Mouse (Mus musculus) large intestine, adult 2 months (tissue): ENCODE results near the gene Fez2. TPM values are rescaled to one million over a fixed set of nuclear protein-coding genes. Genes with fewer than 3 reads are reported as not detected.

ENCODE experiments used
- DNase-seq: peaks from one replicate; pipeline ENCODE4 v3.0.0-alpha.2; 2012; ENCODE audit warnings: low read depth, low spot score
- WGBS: fragments of 180-500 bp; shearing (Covaris S2); methylation state at CpG from one replicate; pipeline ENCODE4 v1.1.7; 2018; 5-methylcytosine and 5-hydroxymethylcytosine counted together
- polyA plus RNA-seq: library from polyadenylated mRNA; depleted of rRNA; stranded (reverse); fragments of >200 nt; gene quantifications from 2 replicates; pipeline ENCODE4 v1.2.3, GENCODE M21; 2012

The Fez2 gene
- polyA plus RNA-seq, 1 experiment: 23.5 TPM

- WGBS: 41% methylated on average over 2 of the region's 2 CpGs
These were observed 2.7 kb downstream of the Fez2 start for GRCm38 (mm10) chr17:78415255-78415654.

GRCm38 (mm10) chr17:78409900-78410299 lies 8.1 kb downstream of the Fez2 start:
- 84% methylated on average over 2 of the region's 2 CpGs for WGBS
- DNase-seq: no peak

More at GRCm38 (mm10) chr17:78415255-78415654, 2.7 kb downstream of the Fez2 start:
- DNase-seq: no peak

GRCm38 (mm10) chr17:78408386-78408785 lies 9.6 kb downstream of the Fez2 start:
- DNase-seq: no peak
- 54% methylated on average over 10 of the region's 10 CpGs for WGBS

GRCm38 (mm10) chr17:78407581-78407980 lies 10.4 kb downstream of the Fez2 start:
- 82% methylated on average over 4 of the region's 4 CpGs for WGBS
- no peak for DNase-seq

- WGBS: 93% methylated on average over 10 of the region's 10 CpGs
- no peak for DNase-seq
These were observed 11.1 kb downstream of the Fez2 start for GRCm38 (mm10) chr17:78406854-78407253.

GRCm38 (mm10) chr17:78405336-78405735 lies 12.6 kb downstream of the Fez2 start:
- 96% methylated on average over 3 of the region's 3 CpGs for WGBS
- no peak for DNase-seq

GRCm38 (mm10) chr17:78403804-78404203 lies 14.1 kb downstream of the Fez2 start:
- no peak for DNase-seq
- 85% methylated on average over 9 of the region's 9 CpGs for WGBS

GRCm38 (mm10) chr17:78403229-78403628 lies 14.7 kb downstream of the Fez2 start:
- WGBS: 51% methylated on average over 4 of the region's 4 CpGs
- no peak for DNase-seq

GRCm38 (mm10) chr17:78402174-78402573 lies 15.8 kb downstream of the Fez2 start:
- no peak for DNase-seq
- WGBS: 9% methylated on average over 6 of the region's 6 CpGs

- WGBS: 15% methylated on average over 4 of the region's 4 CpGs
- DNase-seq: no peak
These were observed 16.2 kb downstream of the Fez2 start for GRCm38 (mm10) chr17:78401713-78402112.

- no peak for DNase-seq
- 25% methylated on average over 6 of the region's 6 CpGs for WGBS
These were observed 16.6 kb downstream of the Fez2 start for GRCm38 (mm10) chr17:78401311-78401710.

- WGBS: 37% methylated on average over 12 of the region's 12 CpGs
- DNase-seq: no peak
These were observed 17.7 kb downstream of the Fez2 start for GRCm38 (mm10) chr17:78400130-78400840.

GRCm38 (mm10) chr17:78392401-78393087 lies 25.4 kb downstream of the Fez2 start:
- 79% methylated on average over 9 of the region's 9 CpGs for WGBS
- DNase-seq: no peak

GRCm38 (mm10) chr17:78389573-78389972 lies 28.4 kb downstream of the Fez2 start:
- WGBS: 77% methylated on average over 5 of the region's 5 CpGs
- no peak for DNase-seq

- no peak for DNase-seq
- 50% methylated on average over 9 of the region's 9 CpGs for WGBS
These were observed 29.7 kb downstream of the Fez2 start for GRCm38 (mm10) chr17:78388101-78388847.

- 77% methylated on average over 9 of the region's 9 CpGs for WGBS
- no peak for DNase-seq
These were observed 30.3 kb downstream of the Fez2 start for GRCm38 (mm10) chr17:78387665-78388064.

GRCm38 (mm10) chr17:78382321-78382720 lies 35.6 kb downstream of the Fez2 start:
- WGBS: 74% methylated on average over 3 of the region's 3 CpGs
- DNase-seq: no peak

GRCm38 (mm10) chr17:78379730-78380245 lies 38.2 kb downstream of the Fez2 start:
- no peak for DNase-seq
- WGBS: 81% methylated on average over 11 of the region's 11 CpGs

GRCm38 (mm10) chr17:78379079-78379729 lies 38.7 kb downstream of the Fez2 start:
- WGBS: 65% methylated on average over 8 of the region's 8 CpGs

GRCm38 (mm10) chr17:78376587-78376986 lies 41.4 kb downstream of the Fez2 start:
- no peak for DNase-seq
- 67% methylated on average over 8 of the region's 8 CpGs for WGBS

More at GRCm38 (mm10) chr17:78379079-78379729, 38.7 kb downstream of the Fez2 start:
- no peak for DNase-seq
